Mouse (Mus musculus) liver, embryonic 12.5 days (tissue): ENCODE measurements around the gene Flii. TPM values are rescaled to one million over a fixed set of nuclear protein-coding genes. Genes with fewer than 3 reads are reported as not detected.

Experiments used
- ATAC-seq: fragments of 200-750 bp; cut with Nextera tagmentation; 2 replicates; pipeline ENCODE4 v1.8.0; 2017; ENCODE audit warnings: moderate number of reproducible peaks, mild to moderate bottlenecking, moderate library complexity
- H3K27ac ChIP-seq: fragments of 300-500 bp; sonication (generic); 2 replicates; pipeline ENCODE4 v1.5.1; 2016; ENCODE audit warnings: mild to moderate bottlenecking
- H3K27me3 ChIP-seq: fragments of 300-500 bp; sonication (generic); replicated peaks from 2 replicates; pipeline ENCODE4 v1.6.1; 2016; ENCODE audit warnings: mild to moderate bottlenecking, moderate library complexity
- H3K36me3 ChIP-seq: fragments of 300-500 bp; sonication (generic); 2 replicates; pipeline ENCODE4 v1.6.1; 2016; ENCODE audit warnings: mild to moderate bottlenecking, moderate library complexity
- H3K4me1 ChIP-seq: fragments of 300-500 bp; sonication (generic); 2 replicates; pipeline ENCODE4 v1.6.1; 2016
- H3K4me2 ChIP-seq: fragments of 300-500 bp; sonication (generic); 2 replicates; pipeline ENCODE4 v1.6.1; 2016; ENCODE audit warnings: mild to moderate bottlenecking, moderate library complexity
- H3K4me3 ChIP-seq: fragments of 300-500 bp; sonication (generic); 2 replicates; pipeline ENCODE4 v1.5.1; 2016; ENCODE audit warnings: mild to moderate bottlenecking, moderate library complexity
- H3K9ac ChIP-seq: fragments of 300-500 bp; sonication (generic); 2 replicates; pipeline ENCODE4 v1.6.1; 2016; ENCODE audit warnings: mild to moderate bottlenecking, moderate library complexity
- H3K9me3 ChIP-seq: fragments of 300-500 bp; sonication (generic); replicated peaks from 2 replicates; pipeline ENCODE4 v1.6.1; 2016; ENCODE audit warnings: mild to moderate bottlenecking, moderate library complexity
- WGBS: fragments of 180-500 bp; shearing (Covaris S2); methylation state at CpG from one replicate; pipeline ENCODE4 v1.1.7; 2016; ENCODE audit not compliant: insufficient replicate concordance; 5-methylcytosine and 5-hydroxymethylcytosine counted together
- polyA plus RNA-seq: library from polyadenylated mRNA; unstranded; fragments of >200 nt; fragmentation: Nextera tagmentation; extraction: Ambion mirVana; gene quantifications from 2 replicates; pipeline ENCODE4 v1.2.1, GENCODE M21; 2016

Gene Flii
- polyA plus RNA-seq, result 41.7 and 43.1 TPM in 2 replicates

GRCm38 (mm10) chr11:60726601-60727391, at the start of gene Flii:
Gene Flii (minus strand): TSS chr11:60727263.
- H3K27me3 ChIP-seq, result no peaks in the 10 kb centered on the region

GRCm38 (mm10) chr11:60776107-60776828, 49.2 kb upstream of the Flii start:
- peak; percentile 26; the same call in 1 of the 2 replicates for ATAC-seq
- H3K9me3 ChIP-seq, result no peaks in the 10 kb centered on the region
- H3K4me2 ChIP-seq, result peak overlapping the region; percentile 91
- peak overlapping the region; percentile 91 for H3K27ac ChIP-seq
- 4% methylated on average over 17 of the region's 17 CpGs for WGBS
- peak overlapping the region; percentile 82 for H3K9ac ChIP-seq
- peak overlapping the region; percentile 84 for H3K4me3 ChIP-seq
- peaks cover 25% of the 10 kb centered on the region for H3K36me3 ChIP-seq
- peaks cover 66% of the 10 kb centered on the region for H3K4me1 ChIP-seq
- H3K27me3 ChIP-seq, result no peaks in the 10 kb centered on the region

More at GRCm38 (mm10) chr11:60726601-60727391, at the start of gene Flii:
- WGBS, result under 1% methylated on average over 69 of the region's 71 CpGs
- Histone ChIP-seq H3K4me1 (peaks cover 37% of the 10 kb centered on the region), H3K9me3 (no peaks in the 10 kb centered on the region), H3K4me3 (peak within 1 kb of the TSS; percentile 88), H3K4me2 (peak within 1 kb of the TSS; percentile 83), H3K27ac (peak within 1 kb of the TSS; percentile 89), H3K9ac (peak within 1 kb of the TSS; percentile 87), H3K36me3 (peaks cover 46% of the 10 kb centered on the region)
- peak; percentile 77 for ATAC-seq

GRCm38 (mm10) chr11:60775578-60775977, 48.5 kb upstream of the Flii start:
- Histone ChIP-seq H3K4me1 (peaks cover 59% of the 10 kb centered on the region), H3K4me3 (peak overlapping the region; percentile 84), H3K9me3 (no peaks in the 10 kb centered on the region), H3K27me3 (no peaks in the 10 kb centered on the region), H3K9ac (peak overlapping the region; percentile 82), H3K36me3 (peaks cover 23% of the 10 kb centered on the region), H3K4me2 (peak overlapping the region; percentile 91), H3K27ac (peak overlapping the region; percentile 91)
- ATAC-seq, result no peak
- WGBS, result 31% methylated on average over 6 of the region's 6 CpGs

- Histone ChIP-seq H3K4me3 (peak overlapping the region; percentile 84; the same call in 1 of the 2 replicates), H3K9ac (no peak overlapping the region), H3K27ac (no peak overlapping the region), H3K36me3 (peaks cover 15% of the 10 kb centered on the region), H3K4me1 (peaks cover 51% of the 10 kb centered on the region), H3K9me3 (no peaks in the 10 kb centered on the region), H3K27me3 (no peaks in the 10 kb centered on the region), H3K4me2 (peak overlapping the region; percentile 91)
- WGBS, result 13% methylated on average over 1 of the region's 1 CpGs
- no peak for ATAC-seq
Measured at GRCm38 (mm10) chr11:60774841-60775240, 47.8 kb upstream of the Flii start.

- Histone ChIP-seq H3K9ac (no peak overlapping the region), H3K27ac (no peak overlapping the region), H3K4me2 (peak overlapping the region; percentile 91), H3K4me1 (peaks cover 45% of the 10 kb centered on the region), H3K36me3 (peaks cover 9% of the 10 kb centered on the region), H3K4me3 (no peak overlapping the region), H3K9me3 (no peaks in the 10 kb centered on the region), H3K27me3 (no peaks in the 10 kb centered on the region)
- no peak for ATAC-seq
- WGBS, result 68% methylated on average over 3 of the region's 3 CpGs
Measured at GRCm38 (mm10) chr11:60774158-60774689, 47.2 kb upstream of the Flii start.

GRCm38 (mm10) chr11:60772161-60772560, 45.1 kb upstream of the Flii start:
- no peak overlapping the region for H3K4me2 ChIP-seq
- no peak for ATAC-seq
- H3K36me3 ChIP-seq, result no peaks in the 10 kb centered on the region
- H3K4me1 ChIP-seq, result peaks cover 39% of the 10 kb centered on the region
- no peak overlapping the region for H3K4me3 ChIP-seq
- 71% methylated on average over 4 of the region's 4 CpGs for WGBS
- H3K9ac ChIP-seq, result no peak overlapping the region
- H3K9me3 ChIP-seq, result no peaks in the 10 kb centered on the region
- no peak overlapping the region for H3K27ac ChIP-seq
- H3K27me3 ChIP-seq, result no peaks in the 10 kb centered on the region

- no peak for ATAC-seq
- no peaks in the 10 kb centered on the region for H3K36me3 ChIP-seq
- no peaks in the 10 kb centered on the region for H3K9me3 ChIP-seq
- H3K4me3 ChIP-seq, result no peak overlapping the region
- no peaks in the 10 kb centered on the region for H3K27me3 ChIP-seq
- H3K4me2 ChIP-seq, result no peak overlapping the region
- no peak overlapping the region for H3K27ac ChIP-seq
- WGBS, result 75% methylated on average over 3 of the region's 3 CpGs
- peaks cover 32% of the 10 kb centered on the region for H3K4me1 ChIP-seq
- H3K9ac ChIP-seq, result no peak overlapping the region
Measured at GRCm38 (mm10) chr11:60770776-60771175, 43.7 kb upstream of the Flii start.

GRCm38 (mm10) chr11:60769322-60769721, 42.3 kb upstream of the Flii start:
- ATAC-seq, result no peak
- Histone ChIP-seq H3K9ac (no peak overlapping the region), H3K9me3 (no peaks in the 10 kb centered on the region)

GRCm38 (mm10) chr11:60766969-60767368, 39.9 kb upstream of the Flii start:
- H3K4me3 ChIP-seq, result no peak overlapping the region
- peaks cover 21% of the 10 kb centered on the region for H3K36me3 ChIP-seq
- WGBS, result 36% methylated on average over 4 of the region's 4 CpGs
- H3K4me2 ChIP-seq, result no peak overlapping the region
- peaks cover 8% of the 10 kb centered on the region; the same call in 1 of the 2 replicates for H3K4me1 ChIP-seq
- H3K9ac ChIP-seq, result no peak overlapping the region
- no peak for ATAC-seq
- H3K27me3 ChIP-seq, result no peaks in the 10 kb centered on the region
- H3K27ac ChIP-seq, result no peak overlapping the region
- H3K9me3 ChIP-seq, result no peaks in the 10 kb centered on the region

More at GRCm38 (mm10) chr11:60769322-60769721, 42.3 kb upstream of the Flii start:
- Histone ChIP-seq H3K4me3 (no peak overlapping the region), H3K4me1 (peaks cover 17% of the 10 kb centered on the region), H3K36me3 (peaks cover 8% of the 10 kb centered on the region; the same call in 1 of the 2 replicates), H3K27ac (no peak overlapping the region), H3K27me3 (no peaks in the 10 kb centered on the region), H3K4me2 (no peak overlapping the region)
- WGBS, result 50% methylated on average over 2 of the region's 2 CpGs

GRCm38 (mm10) chr11:60761681-60762080, 34.6 kb upstream of the Flii start:
- 65% methylated on average over 3 of the region's 3 CpGs for WGBS
- ATAC-seq, result no peak
- no peak overlapping the region for H3K27ac ChIP-seq

GRCm38 (mm10) chr11:60755570-60755969, 28.5 kb upstream of the Flii start:
- Histone ChIP-seq H3K36me3 (peaks cover 92% of the 10 kb centered on the region), H3K4me2 (no peak overlapping the region), H3K27me3 (no peaks in the 10 kb centered on the region), H3K4me1 (no peaks in the 10 kb centered on the region), H3K4me3 (no peak overlapping the region), H3K9me3 (no peaks in the 10 kb centered on the region), H3K27ac (no peak overlapping the region), H3K9ac (no peak overlapping the region)
- no peak for ATAC-seq
- 78% methylated on average over 7 of the region's 7 CpGs for WGBS

More at GRCm38 (mm10) chr11:60761681-60762080, 34.6 kb upstream of the Flii start:
- H3K9ac ChIP-seq, result no peak overlapping the region
- no peaks in the 10 kb centered on the region for H3K27me3 ChIP-seq
- no peaks in the 10 kb centered on the region for H3K9me3 ChIP-seq
- peaks cover 66% of the 10 kb centered on the region for H3K36me3 ChIP-seq
- H3K4me1 ChIP-seq, result no peaks in the 10 kb centered on the region
- H3K4me2 ChIP-seq, result no peak overlapping the region
- no peak overlapping the region for H3K4me3 ChIP-seq

- H3K4me2 ChIP-seq, result no peak overlapping the region
- 58% methylated on average over 3 of the region's 3 CpGs for WGBS
- H3K9ac ChIP-seq, result no peak overlapping the region
- peaks cover 73% of the 10 kb centered on the region for H3K36me3 ChIP-seq
- H3K9me3 ChIP-seq, result no peaks in the 10 kb centered on the region
- H3K27ac ChIP-seq, result no peak overlapping the region
- peaks cover 15% of the 10 kb centered on the region for H3K4me1 ChIP-seq
- ATAC-seq, result no peak
- no peaks in the 10 kb centered on the region for H3K27me3 ChIP-seq
- H3K4me3 ChIP-seq, result no peak overlapping the region
Measured at GRCm38 (mm10) chr11:60740321-60740720, 13.3 kb upstream of the Flii start.
